Mouse (Mus musculus) small intestine, adult 2 months (tissue): ENCODE results near the gene Vmn1r73. TPM values are rescaled to one million over a fixed set of nuclear protein-coding genes. Genes with fewer than 3 reads are reported as not detected.

Experiments used
- H3K27ac ChIP-seq: fragments of 200-500 bp; 2 replicates; pipeline ENCODE4 v1.5.1; 2012; ENCODE audit warnings: low read depth, low read length, control low read depth, inconsistent platforms; ENCODE audit not compliant: insufficient read depth
- H3K27me3 ChIP-seq: fragments of 200-500 bp; 2 replicates; pipeline ENCODE4 v1.6.1; 2012; ENCODE audit warnings: mild to moderate bottlenecking, moderate library complexity, low read length, inconsistent platforms; ENCODE audit not compliant: control insufficient read depth, insufficient read depth
- H3K36me3 ChIP-seq: fragments of 200-500 bp; 2 replicates; pipeline ENCODE4 v1.6.1; 2012; ENCODE audit warnings: mild to moderate bottlenecking, low read length, control low read depth, inconsistent platforms; ENCODE audit not compliant: control insufficient read depth, insufficient read depth
- H3K4me1 ChIP-seq: fragments of 200-500 bp; 2 replicates; pipeline ENCODE4 v1.6.1; 2012; ENCODE audit warnings: low read length, inconsistent platforms, mixed read lengths; ENCODE audit not compliant: control insufficient read depth, insufficient read depth, insufficient read length
- H3K4me3 ChIP-seq: fragments of 200-500 bp; 2 replicates; pipeline ENCODE4 v1.5.1; 2012; ENCODE audit warnings: low read depth, mild to moderate bottlenecking, control low read depth, inconsistent platforms, low read length, moderate library complexity
- CTCF ChIP-seq: fragments of 200-500 bp; IDR thresholded peaks from 2 replicates; pipeline ENCODE4 v1.5.1; 2012; ENCODE audit warnings: low read depth, mild to moderate bottlenecking, control low read depth, inconsistent platforms, low read length, moderate library complexity, mixed read lengths; ENCODE audit not compliant: insufficient replicate concordance, insufficient read length; ENCODE audit errors: extremely low read depth
- POLR2A ChIP-seq: fragments of 200-500 bp; IDR thresholded peaks from 2 replicates; pipeline ENCODE4 v1.6.1; 2012; ENCODE audit warnings: low read depth, mild to moderate bottlenecking, control low read depth, inconsistent platforms, low read length, moderate library complexity
- WGBS: fragments of 180-500 bp; shearing (Covaris S2); methylation state at CpG from one replicate; pipeline ENCODE4 v1.1.7; 2018; 5-methylcytosine and 5-hydroxymethylcytosine counted together
- polyA plus RNA-seq: library from polyadenylated mRNA; depleted of rRNA; stranded (reverse); fragments of >200 nt; gene quantifications from 2 replicates; pipeline ENCODE4 v1.2.3, GENCODE M21; 2012; rRNA removed

Vmn1r73 gene
- not detected in 2 replicates for polyA plus RNA-seq

GRCm38 (mm10) chr7:11729966-11730365 is at the start of gene Vmn1r73:
Gene Vmn1r73, plus strand, starts transcription at chr7:11730266.
- Histone ChIP-seq H3K36me3 (no peaks in the 10 kb centered on the region), H3K27ac (no peak within 1 kb of the TSS), H3K4me1 (no peaks in the 10 kb centered on the region), H3K27me3 (no peaks in the 10 kb centered on the region), H3K4me3 (no peak within 1 kb of the TSS)
- TF ChIP-seq POLR2A: no peak
- no peak for TF ChIP-seq CTCF
- WGBS: 91% methylated on average over 1 of the region's 1 CpGs

Other genes with a start within 250 kb of the Vmn1r73 start
- gene Zscan4-ps2, start 216.0 kb upstream of the Vmn1r73 start, polyA plus RNA-seq: not detected in 2 replicates
- gene Zscan4-ps3, start 121.0 kb upstream of the Vmn1r73 start, polyA plus RNA-seq: not detected in 2 replicates
- gene Vmn1r72, start 50.1 kb upstream of the Vmn1r73 start, polyA plus RNA-seq: not detected in 2 replicates
- gene Vmn1r74, start 103.7 kb downstream of the Vmn1r73 start, polyA plus RNA-seq: not detected in 2 replicates
- gene Vmn1r75, start 144.4 kb downstream of the Vmn1r73 start, polyA plus RNA-seq: not detected in 2 replicates
- not detected in 2 replicates for gene Vmn1r76, start 207.9 kb downstream of the Vmn1r73 start, polyA plus RNA-seq